Mouse (Mus musculus): ENCODE results near the gene Khsrp. TPM values are rescaled to one million over a fixed set of nuclear protein-coding genes. Genes with fewer than 3 reads are reported as not detected.

The Khsrp gene
- total and polyA plus RNA-seq, 3 experiments: 89.3 to 157 (median 125) TPM

DNA sequence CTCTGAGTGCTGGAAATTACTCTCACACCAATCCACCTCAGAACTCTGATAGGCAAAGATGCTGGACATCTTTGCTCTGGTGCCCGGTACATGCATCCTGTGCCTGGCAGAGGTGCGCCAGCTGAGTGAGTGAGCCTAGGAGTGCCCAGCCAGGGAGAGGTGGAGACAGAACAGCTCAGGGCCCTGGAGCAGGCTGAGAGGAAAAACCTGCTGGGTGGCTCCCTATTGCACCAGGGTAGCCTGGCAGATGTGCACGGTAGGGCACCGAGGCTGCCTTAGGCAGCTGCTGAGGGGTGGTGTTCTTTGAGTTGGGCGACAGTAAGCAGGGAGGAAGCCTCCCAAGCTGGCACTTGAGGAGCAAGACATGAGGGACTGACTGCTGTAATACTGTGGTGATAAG, 49.3 kb downstream of the Khsrp start, which contains the start of gene Acer1:
Gene Acer1, minus strand, starts transcription at position 114 of the 400 bp plus-strand sequence.
- Histone ChIP-seq H3K36me3 (ENCODE audit: control insufficient read depth in 1 of 2, insufficient read depth in 2 of 2, low read length in 2 of 2) (no peaks in the 10 kb centered on the region), H3K27me3 (ENCODE audit: control insufficient read depth in 1 of 2, insufficient read depth in 2 of 2, low read length in 2 of 2) (no peaks in the 10 kb centered on the region; a peak in 1 of 4 replicates), H3K79me2 (ENCODE audit: control insufficient read depth, insufficient read depth, low read length, poor library complexity) (no peaks in the 10 kb centered on the region), H3K4me3 (ENCODE audit: control insufficient read depth in 1 of 2, insufficient read depth in 1 of 2, low read depth in 2 of 2, low read length in 2 of 2) (no peak within 1 kb of the TSS), H3K27ac (ENCODE audit: control insufficient read depth, low read depth, low read length) (no peak within 1 kb of the TSS), H3K9me3 (replicated peaks; ENCODE audit: insufficient read depth, low read length) (no peaks in the 10 kb centered on the region), H3K4me1 (ENCODE audit: control insufficient read depth in 1 of 2, insufficient read depth in 2 of 2, low read length in 2 of 2) (no peaks in the 10 kb centered on the region), H3K9ac (ENCODE audit: control insufficient read depth, low read depth, low read length, poor library complexity, severe bottlenecking) (no peak within 1 kb of the TSS)
- TF ChIP-seq HCFC1 (IDR thresholded peaks at IDR 0.05; ENCODE audit: low read depth, low read length): no peak
- no peak for TF ChIP-seq BHLHE40 (IDR thresholded peaks at IDR 0.05; ENCODE audit: borderline replicate concordance, low read depth, low read length)
- TF ChIP-seq TBP (IDR thresholded peaks at IDR 0.05; ENCODE audit: low read depth, low read length): no peak
- no peak for TF ChIP-seq UBTF (IDR thresholded peaks at IDR 0.05; ENCODE audit: borderline replicate concordance, insufficient read depth, low read depth, low read length)
- no peak for TF ChIP-seq ETS1 (IDR thresholded peaks at IDR 0.05; ENCODE audit: low read depth, low read length)
- TF ChIP-seq CTCF (IDR thresholded peaks at IDR 0.05 in 2 of 3, conservative IDR thresholded peaks at IDR 0.05 in 1 of 3; ENCODE audit: control insufficient read depth in 1 of 3, insufficient read depth in 1 of 3, low read depth in 2 of 3, low read length in 3 of 3, poor library complexity in 1 of 3, severe bottlenecking in 1 of 3): no peak
- no peak for TF ChIP-seq E2F4 (IDR thresholded peaks at IDR 0.05; ENCODE audit: borderline replicate concordance, low read depth, low read length)
- TF ChIP-seq MAZ (IDR thresholded peaks at IDR 0.05; ENCODE audit: low read depth, low read length): no peak
- TF ChIP-seq CHD1 (IDR thresholded peaks at IDR 0.05; ENCODE audit: low read depth, low read length): no peak
- TF ChIP-seq USF2 (IDR thresholded peaks at IDR 0.05; ENCODE audit: borderline replicate concordance in 1 of 2, insufficient read depth in 1 of 2, low read depth in 1 of 2, low read length in 2 of 2): no peak
- no peak for TF ChIP-seq POLR2AphosphoS5 (IDR thresholded peaks at IDR 0.05; ENCODE audit: borderline replicate concordance, low read depth, low read length)
- no peak for TF ChIP-seq ZKSCAN1 (IDR thresholded peaks at IDR 0.05; ENCODE audit: low read depth, low read length)
- no peak for DNase-seq (ENCODE audit: low read depth, low spot score)

GRCm38 (mm10) chr17:56981049-56981448, 50.3 kb downstream of the Khsrp start:
- TF ChIP-seq GABPA (IDR thresholded peaks at IDR 0.05; ENCODE audit: low read depth, low read length): no peak
- TF ChIP-seq POLR2AphosphoS2 (IDR thresholded peaks at IDR 0.05; ENCODE audit: low read length): no peak
- no peak for TF ChIP-seq MAX (IDR thresholded peaks at IDR 0.05; ENCODE audit: low read length)
- TF ChIP-seq CTCF (IDR thresholded peaks at IDR 0.05 in 2 of 3, conservative IDR thresholded peaks at IDR 0.05 in 1 of 3; ENCODE audit: control insufficient read depth in 1 of 3, insufficient read depth in 1 of 3, low read depth in 2 of 3, low read length in 3 of 3, poor library complexity in 1 of 3, severe bottlenecking in 1 of 3): no peak
- TF ChIP-seq HCFC1 (IDR thresholded peaks at IDR 0.05; ENCODE audit: low read depth, low read length): no peak
- TF ChIP-seq GATA1 (IDR thresholded peaks at IDR 0.05; ENCODE audit: low read depth, low read length): no peak
- TF ChIP-seq ZKSCAN1 (IDR thresholded peaks at IDR 0.05; ENCODE audit: low read depth, low read length): no peak
- no peak for TF ChIP-seq RAD21 (IDR thresholded peaks at IDR 0.05; ENCODE audit: low read depth, low read length)
- no peak for TF ChIP-seq USF1 (IDR thresholded peaks at IDR 0.05; ENCODE audit: low read depth, low read length)
- no peak for TF ChIP-seq MAFK (IDR thresholded peaks at IDR 0.05; ENCODE audit: borderline replicate concordance, low read depth, low read length)
- no peak for TF ChIP-seq NRF1 (IDR thresholded peaks at IDR 0.05; ENCODE audit: insufficient read depth, low read depth, low read length, poor library complexity, severe bottlenecking)
- H3K79me2 ChIP-seq (ENCODE audit: control insufficient read depth, insufficient read depth, low read length, poor library complexity): no peaks in the 10 kb centered on the region
- H3K27me3 ChIP-seq (ENCODE audit: control insufficient read depth in 1 of 2, insufficient read depth in 2 of 2, low read length in 2 of 2): no peaks in the 10 kb centered on the region; a peak in 1 of 4 replicates
- no peaks in the 10 kb centered on the region for H3K9me3 ChIP-seq (replicated peaks; ENCODE audit: insufficient read depth, low read length)
- no peak for DNase-seq (ENCODE audit: low read depth, low spot score)
- H3K4me3 ChIP-seq (ENCODE audit: control insufficient read depth in 1 of 2, insufficient read depth in 1 of 2, low read depth in 2 of 2, low read length in 2 of 2): no peak overlapping the region
- no peaks in the 10 kb centered on the region for H3K4me1 ChIP-seq (ENCODE audit: control insufficient read depth in 1 of 2, insufficient read depth in 2 of 2, low read length in 2 of 2)
- H3K9ac ChIP-seq (ENCODE audit: control insufficient read depth, low read depth, low read length, poor library complexity, severe bottlenecking): no peak overlapping the region
- H3K36me3 ChIP-seq (ENCODE audit: control insufficient read depth in 1 of 2, insufficient read depth in 2 of 2, low read length in 2 of 2): no peaks in the 10 kb centered on the region
- no peak overlapping the region for H3K27ac ChIP-seq (ENCODE audit: control insufficient read depth, low read depth, low read length)
